Mouse (Mus musculus) spleen, postnatal 4 days (tissue): ENCODE data around the gene Prnp.

ENCODE experiments used
- DNase-seq, 2 experiments: peaks; one replicate each; pipeline ENCODE4 v3.0.0; 2022; ENCODE audit warnings: low spot score in 2 of 2

Prnp gene

DNA sequence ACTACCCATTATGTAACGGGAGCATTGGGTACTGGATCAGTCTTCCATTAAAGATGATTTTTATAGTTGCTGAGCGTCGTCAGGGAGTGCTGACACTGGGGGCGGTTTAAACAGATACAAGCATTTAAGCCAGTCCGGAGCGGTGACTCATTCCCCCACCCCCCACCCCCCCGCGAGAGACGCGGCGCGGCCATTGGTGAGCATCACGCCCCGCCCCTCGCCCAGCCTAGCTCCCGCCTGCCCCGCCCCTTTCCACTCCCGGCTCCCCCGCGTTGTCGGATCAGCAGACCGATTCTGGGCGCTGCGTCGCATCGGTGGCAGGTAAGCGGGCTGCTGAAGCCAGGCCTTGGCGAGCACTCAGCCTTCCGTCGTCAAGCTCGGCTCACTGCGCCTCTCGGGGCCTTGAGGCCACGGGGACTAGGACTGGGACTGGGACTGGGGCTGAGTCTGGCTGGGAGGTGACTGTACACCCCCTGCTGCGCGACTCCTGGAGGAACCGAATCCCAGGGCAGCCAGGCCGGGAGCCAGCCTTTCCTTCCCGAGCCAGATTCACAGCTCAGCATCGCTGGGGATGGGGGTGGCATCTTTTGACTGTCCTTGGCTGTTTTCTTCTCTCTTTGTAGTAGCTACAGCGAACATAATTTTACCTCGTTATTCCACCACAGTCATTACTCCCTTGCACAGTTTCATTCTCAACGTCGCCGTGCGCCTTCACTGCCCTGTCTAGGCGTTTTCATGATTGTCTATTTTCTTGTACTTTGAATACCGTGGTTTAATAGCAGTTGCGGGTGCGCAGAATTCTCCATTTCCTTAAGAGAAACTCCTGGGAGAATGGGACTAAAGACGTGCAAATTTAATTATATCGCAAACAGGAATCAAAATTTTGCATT, at the start of gene Prnp, which contains the start of gene Prn:
Gene Prnp, plus strand, starts transcription at position 246 of the 890 bp plus-strand sequence.
Gene Prn, plus strand, starts transcription at position 275 of the 890 bp plus-strand sequence.
- DNase-seq, result peak; percentile 93 to 98

DNA sequence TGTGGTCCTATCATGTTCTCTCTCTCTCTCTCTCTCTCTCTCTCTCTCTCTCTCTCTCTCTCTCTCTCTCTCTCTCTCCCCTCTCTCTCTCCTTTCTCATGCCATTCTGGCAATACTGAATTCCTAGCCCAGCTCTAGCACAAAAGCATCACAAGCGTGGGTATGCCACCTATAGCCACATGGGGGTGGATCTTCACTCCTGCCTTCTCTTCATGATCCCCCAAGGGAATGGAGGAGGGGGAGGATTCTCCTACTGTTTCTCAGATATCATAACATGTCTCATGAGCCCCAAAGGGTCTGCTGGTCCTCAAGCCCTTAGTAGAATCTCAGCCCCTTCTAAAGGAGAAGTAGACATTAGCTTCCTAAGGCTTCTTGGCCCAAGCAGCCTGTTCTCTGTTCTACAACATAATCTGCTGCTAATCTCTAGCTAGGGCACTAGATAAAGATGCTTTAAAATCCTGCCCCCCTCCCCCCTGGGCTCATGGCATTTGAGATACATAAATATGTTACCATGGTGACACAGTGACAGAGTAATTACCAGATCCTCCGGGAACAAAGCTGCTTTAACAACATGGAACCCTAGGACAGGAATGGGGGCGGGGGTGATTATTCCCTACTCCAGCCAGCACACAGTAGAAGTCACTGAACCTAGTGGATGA, 47.0 kb upstream of the Prnp start:
- DNase-seq, result no peak

GRCm38 (mm10) chr2:131863472-131863871, 46.3 kb upstream of the Prnp start:
- DNase-seq, result no peak

DNA sequence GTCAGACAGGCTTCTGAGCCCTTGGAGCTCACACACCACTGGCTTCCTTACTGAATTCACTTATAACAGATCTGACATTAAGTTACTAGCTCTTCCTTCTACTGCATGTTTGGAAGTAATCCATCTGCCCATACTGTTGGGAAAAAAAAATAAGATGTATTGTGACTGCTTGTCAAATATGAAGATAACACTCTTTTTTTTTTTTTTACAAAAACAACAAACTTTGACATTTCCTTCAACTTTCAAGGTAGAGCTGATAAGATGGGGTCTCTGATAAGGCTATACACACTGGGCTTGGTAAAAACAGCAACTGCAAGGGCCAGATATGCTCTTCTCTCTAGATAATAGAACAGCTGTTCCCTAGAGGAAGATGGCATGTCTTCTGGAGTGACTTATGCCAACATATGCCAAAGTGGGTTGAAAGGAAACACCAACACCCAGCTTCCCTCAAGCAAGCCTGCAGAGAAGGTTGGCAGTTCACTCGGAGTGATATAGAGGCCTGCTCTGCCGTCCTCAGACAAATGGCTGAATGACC, 45.4 kb upstream of the Prnp start:
- no peak for DNase-seq

- no peak for DNase-seq
These were observed 43.1 kb upstream of the Prnp start for GRCm38 (mm10) chr2:131866676-131867075.

DNA sequence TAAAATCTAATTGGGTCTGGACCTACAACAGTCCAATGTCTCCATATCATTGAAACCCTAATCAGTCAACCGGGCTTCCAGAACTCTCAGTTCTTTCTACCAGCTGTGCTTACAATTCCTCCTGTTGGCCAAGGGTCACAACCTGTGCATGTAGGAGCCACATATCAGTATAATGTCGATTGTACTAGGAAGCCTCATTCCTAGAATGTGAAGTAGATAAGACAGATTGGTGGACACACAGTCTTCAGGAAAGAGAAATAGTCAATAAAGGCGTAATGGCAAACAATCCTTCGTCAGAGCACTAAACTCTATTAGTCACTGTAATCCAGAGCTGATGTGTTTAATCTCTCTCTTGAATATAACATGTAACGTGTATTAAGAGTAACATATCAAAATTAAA, 40.7 kb upstream of the Prnp start:
- DNase-seq, result no peak

- no peak for DNase-seq
These were observed 36.4 kb upstream of the Prnp start for GRCm38 (mm10) chr2:131873376-131873775.

- DNase-seq, result no peak
These were observed 33.0 kb upstream of the Prnp start for GRCm38 (mm10) chr2:131876551-131877265.

DNA sequence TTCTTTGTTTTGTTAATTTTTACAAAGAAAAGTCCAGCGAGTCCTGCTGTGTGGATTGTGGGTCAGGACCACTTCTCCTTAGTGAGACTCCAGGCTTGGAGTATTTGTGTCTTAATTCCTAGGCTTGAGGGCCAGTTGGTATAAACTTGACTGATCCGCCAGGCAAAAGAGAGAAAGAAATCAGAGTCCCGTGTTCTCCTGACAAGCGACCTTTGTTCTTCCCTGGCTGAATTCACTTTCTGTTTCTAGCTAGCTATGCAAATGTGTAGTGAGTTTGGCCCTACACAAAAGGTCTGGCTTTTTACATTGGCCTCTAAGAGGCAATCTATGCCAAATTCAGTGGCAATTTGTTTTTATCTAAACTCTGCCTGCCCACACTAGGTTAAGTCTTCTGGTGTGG, 28.0 kb upstream of the Prnp start:
- no peak for DNase-seq

- no peak for DNase-seq
These were observed 26.6 kb upstream of the Prnp start for GRCm38 (mm10) chr2:131883136-131883535.

- DNase-seq, result no peak
These were observed 23.1 kb upstream of the Prnp start for GRCm38 (mm10) chr2:131886503-131887160.

- DNase-seq, result no peak
These were observed 21.5 kb upstream of the Prnp start for GRCm38 (mm10) chr2:131888233-131888632.

DNA sequence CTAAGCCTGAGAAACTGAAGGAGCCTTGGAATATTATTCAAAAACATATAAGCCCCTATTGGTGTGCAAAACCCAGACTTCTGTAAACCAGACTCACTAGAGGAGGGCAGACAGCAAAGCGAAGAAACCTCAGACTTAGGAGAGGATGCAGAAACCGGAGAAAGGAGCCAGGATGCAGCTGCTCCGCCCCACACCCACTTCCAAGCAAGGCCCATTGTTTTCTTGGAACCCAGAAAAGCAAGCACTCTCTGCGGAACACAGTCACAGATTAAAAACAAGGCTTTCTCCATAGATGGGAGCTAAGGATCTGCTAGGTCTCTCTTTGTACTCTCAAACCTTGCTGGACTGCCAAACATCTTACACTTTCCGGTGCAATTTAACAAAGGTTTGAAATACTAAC, 17.2 kb upstream of the Prnp start:
- DNase-seq, result no peak

DNA sequence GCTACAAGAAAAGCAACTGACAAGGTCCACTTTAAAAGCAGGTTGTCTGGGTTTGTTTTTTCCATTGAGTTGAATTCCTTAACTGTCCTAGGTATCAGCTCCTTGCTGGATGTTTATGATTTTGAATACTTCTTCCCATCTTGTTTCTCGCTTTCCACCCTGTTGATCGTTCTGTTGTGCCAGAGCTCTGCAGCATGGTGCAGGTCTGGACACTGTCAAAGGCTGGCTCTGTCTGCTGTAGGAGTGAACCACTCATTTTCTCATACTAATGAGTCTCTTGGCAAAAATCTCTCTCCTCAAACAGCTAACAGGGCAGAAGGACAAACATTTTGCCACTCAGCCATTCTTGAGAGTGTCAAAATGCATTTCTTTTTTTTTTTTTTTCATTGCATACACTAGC, 14.6 kb upstream of the Prnp start:
- no peak for DNase-seq

GRCm38 (mm10) chr2:131896011-131896410, 13.7 kb upstream of the Prnp start:
- DNase-seq, result no peak

DNA sequence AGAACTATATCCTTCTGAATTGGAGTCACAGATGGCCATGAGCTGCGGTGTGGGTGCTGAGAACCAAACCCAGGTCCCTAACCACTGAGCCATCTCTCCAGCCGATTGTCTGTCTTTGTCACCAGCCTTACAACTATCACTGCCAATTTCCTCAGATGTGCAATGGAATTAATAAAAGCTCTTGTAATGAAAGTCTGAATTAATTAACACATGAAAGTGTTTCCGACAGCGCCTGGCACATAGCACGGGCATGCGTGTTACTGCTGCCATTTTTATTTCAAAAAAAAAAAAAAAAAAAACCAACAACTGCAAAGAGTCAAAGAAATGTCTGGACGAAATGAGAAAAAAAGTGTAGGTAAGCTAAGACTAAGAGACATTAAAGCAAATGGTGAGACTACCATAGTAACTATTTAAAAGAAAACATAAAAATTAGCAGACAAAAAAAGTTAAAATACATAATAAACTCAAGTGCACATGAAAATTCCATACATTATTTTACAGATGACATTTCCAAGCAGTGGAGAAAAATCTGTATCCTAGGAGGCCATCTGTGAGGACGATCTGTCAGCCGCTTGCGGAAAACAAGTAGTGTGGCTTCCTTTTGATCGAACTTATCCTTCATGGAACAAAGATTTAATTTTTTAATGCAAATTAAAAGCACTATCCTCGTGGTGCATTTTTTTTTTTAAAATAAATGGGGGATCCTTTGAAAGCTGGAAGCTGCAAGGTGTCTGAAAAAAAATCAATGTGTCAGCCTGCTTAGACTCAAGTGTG, 12.2 kb upstream of the Prnp start:
- no peak for DNase-seq

GRCm38 (mm10) chr2:131902423-131902822, 7.3 kb upstream of the Prnp start:
- DNase-seq, result no peak

GRCm38 (mm10) chr2:131902867-131903266, 6.9 kb upstream of the Prnp start:
- DNase-seq, result no peak

DNA sequence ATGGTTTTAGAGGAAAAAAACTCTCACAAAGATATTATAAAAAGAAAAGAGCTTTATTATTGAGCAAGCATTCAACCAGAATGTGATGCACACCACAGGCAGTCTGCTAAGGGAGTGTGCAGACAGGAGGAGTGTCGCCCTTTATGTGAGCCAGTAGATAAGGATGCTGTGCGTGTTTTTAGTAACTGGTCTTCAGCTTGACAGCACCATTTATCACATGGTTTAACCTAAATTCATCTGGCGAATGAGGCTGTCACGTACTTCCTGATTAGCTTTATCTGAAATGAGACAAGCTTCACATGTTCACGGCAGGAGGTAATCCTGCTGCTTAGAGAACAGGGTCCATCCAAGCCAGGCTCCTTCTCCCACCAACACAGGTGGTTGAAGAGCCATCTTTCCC, 4.7 kb upstream of the Prnp start:
- DNase-seq, result peak in 1 of 2 experiments; percentile 30

DNA sequence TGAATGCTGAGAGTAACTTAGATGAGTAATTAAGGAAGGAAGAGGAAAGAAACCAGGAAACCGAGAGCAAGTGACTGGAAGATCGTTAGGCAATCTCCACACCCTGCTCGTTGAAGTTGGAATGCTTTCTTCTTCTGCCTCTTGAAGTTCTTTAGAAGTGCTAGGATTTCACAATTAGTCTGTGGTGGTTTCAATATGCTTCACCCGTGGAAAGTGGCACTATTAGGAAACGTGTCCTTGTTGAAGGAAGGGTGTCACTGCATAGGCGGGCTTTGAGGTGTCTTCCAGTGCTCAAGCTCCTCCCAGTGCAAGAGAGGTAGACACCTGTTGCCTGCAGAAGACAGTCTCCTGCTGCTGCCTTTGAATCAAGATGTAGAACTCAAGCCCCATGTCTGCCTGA, 4.0 kb upstream of the Prnp start:
- DNase-seq, result no peak

DNA sequence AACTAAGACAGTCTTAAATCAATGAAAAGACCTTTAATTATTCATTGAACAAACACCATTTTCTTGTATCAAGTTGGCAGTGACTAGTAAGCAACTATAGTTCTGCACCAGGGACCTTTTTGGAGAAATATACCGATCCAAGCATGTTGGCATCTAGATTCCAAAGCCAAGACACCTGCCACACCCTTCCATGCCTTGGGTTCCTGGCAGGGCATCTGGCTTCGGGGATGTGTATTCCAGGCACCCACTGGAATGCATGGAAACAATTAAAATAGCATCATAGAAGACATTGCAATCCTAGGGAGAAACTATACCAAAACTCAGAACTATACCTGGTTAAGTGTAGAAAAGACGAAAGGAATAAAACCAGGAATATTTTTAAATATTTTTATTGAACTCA, 3.5 kb upstream of the Prnp start:
- no peak for DNase-seq
